Mouse (Mus musculus) myocyte (in vitro differentiated cells): Measurements from ENCODE around the gene Zfpl1. TPM values are rescaled to one million over a fixed set of nuclear protein-coding genes. Genes with fewer than 3 reads are reported as not detected.

Experiments
- H3K27me3 ChIP-seq: one replicate; pipeline ENCODE4 v1.6.1; 2011; ENCODE audit not compliant: control insufficient read depth, insufficient read depth, insufficient read length
- H3K36me3 ChIP-seq: one replicate; pipeline ENCODE4 v1.6.1; 2011; ENCODE audit not compliant: control insufficient read depth, insufficient read depth
- H3K4me2 ChIP-seq: one replicate; pipeline ENCODE4 v1.6.1; 2011; ENCODE audit warnings: low read depth, control low read depth
- H3K4me3 ChIP-seq: one replicate; pipeline ENCODE4 v1.5.1; 2011; ENCODE audit warnings: mild to moderate bottlenecking, control low read depth, moderate library complexity
- H3K79me2 ChIP-seq: one replicate; pipeline ENCODE4 v1.6.1; 2011; ENCODE audit not compliant: control insufficient read depth, insufficient read depth
- H3ac ChIP-seq: one replicate; pipeline ENCODE4 v1.6.1; 2011; ENCODE audit not compliant: control insufficient read depth, insufficient read length
- CEBPB ChIP-seq: IDR thresholded peaks from 2 replicates; pipeline ENCODE4 v1.6.1; 2011; ENCODE audit warnings: mild to moderate bottlenecking, moderate library complexity; ENCODE audit not compliant: poor library complexity, insufficient read depth, severe bottlenecking
- E2F4 ChIP-seq: IDR thresholded peaks from one replicate; pipeline ENCODE4 v1.6.1; 2011; ENCODE audit warnings: mild to moderate bottlenecking, control low read depth, moderate library complexity; ENCODE audit not compliant: insufficient read depth
- MAX ChIP-seq: IDR thresholded peaks from one replicate; pipeline ENCODE4 v1.6.1; 2011; ENCODE audit warnings: low read depth, mild to moderate bottlenecking, control low read depth
- MYOD1 ChIP-seq, 3 experiments: IDR thresholded peaks; one replicate each; pipeline ENCODE4 v1.6.1; 2011; ENCODE audit warnings: control low read depth in 2 of 3, low read depth in 2 of 3, mild to moderate bottlenecking in 2 of 3, moderate library complexity in 1 of 3; ENCODE audit not compliant: insufficient read length in 2 of 3, control insufficient read depth in 1 of 3
- MYOG ChIP-seq, 3 experiments: IDR thresholded peaks; one replicate each; pipeline ENCODE4 v1.6.1; 2011; ENCODE audit warnings: control low read depth in 2 of 3, low read depth in 2 of 3, mild to moderate bottlenecking in 2 of 3; ENCODE audit not compliant: insufficient read length in 2 of 3, control insufficient read depth in 1 of 3, insufficient read depth in 1 of 3
- POLR2A ChIP-seq: IDR thresholded peaks from one replicate; pipeline ENCODE4 v1.6.1; 2011; ENCODE audit warnings: low read depth, mild to moderate bottlenecking, control low read depth, moderate library complexity; ENCODE audit not compliant: insufficient read length
- POLR2AphosphoS2 ChIP-seq: IDR thresholded peaks from one replicate; pipeline ENCODE4 v1.6.1; 2011; ENCODE audit warnings: low read depth, control low read depth; ENCODE audit not compliant: insufficient read length
- REST ChIP-seq: IDR thresholded peaks from one replicate; pipeline ENCODE4 v1.6.1; 2011; ENCODE audit warnings: mild to moderate bottlenecking, control low read depth, moderate library complexity; ENCODE audit not compliant: insufficient read depth, insufficient read length
- SRF ChIP-seq: IDR thresholded peaks from one replicate; pipeline ENCODE4 v1.6.1; 2011; ENCODE audit warnings: low read depth; ENCODE audit not compliant: control insufficient read depth, insufficient read length
- TCF12 ChIP-seq: IDR thresholded peaks from one replicate; pipeline ENCODE4 v1.6.1; 2011; ENCODE audit warnings: mild to moderate bottlenecking, control low read depth; ENCODE audit not compliant: poor library complexity, insufficient read depth, severe bottlenecking
- TCF3 ChIP-seq: IDR thresholded peaks from one replicate; pipeline ENCODE4 v1.6.1; 2011; ENCODE audit warnings: low read depth, control low read depth; ENCODE audit not compliant: insufficient read length
- USF1 ChIP-seq: IDR thresholded peaks from one replicate; pipeline ENCODE4 v1.6.1; 2011; ENCODE audit warnings: low read depth, mild to moderate bottlenecking, control low read depth, moderate library complexity
- polyA plus RNA-seq: library from polyadenylated mRNA; unstranded; fragments of >200 nt; fragmentation: generic; extraction: Trizol; gene quantifications from one replicate; pipeline ENCODE4 v1.2.1, GENCODE M21; 2012; ENCODE audit warnings: missing spikeins

Gene Zfpl1
- polyA plus RNA-seq, 1 experiment, result 68.5 TPM

- Histone ChIP-seq H3K4me2 (no peak overlapping the region), H3K27me3 (no peaks in the 10 kb centered on the region), H3K36me3 (peaks cover 23% of the 10 kb centered on the region), H3ac (no peak overlapping the region), H3K79me2 (peaks cover 16% of the 10 kb centered on the region), H3K4me3 (peak overlapping the region; percentile 94)
- TF ChIP-seq MYOG (IDR thresholded peaks at IDR 0.05; ENCODE audit: control insufficient read depth in 1 of 3, insufficient read depth in 1 of 3, insufficient read length in 2 of 3, low read depth in 2 of 3) (no peak), POLR2A (peak; percentile 8)
These were observed 35.9 kb downstream of the Zfpl1 start for GRCm38 (mm10) chr19:6048681-6049410.

GRCm38 (mm10) chr19:6047899-6048166 lies 36.9 kb downstream of the Zfpl1 start:
- no peak for TF ChIP-seq CEBPB
- peak; percentile 39 for TF ChIP-seq POLR2AphosphoS2
- TF ChIP-seq MYOG (IDR thresholded peaks at IDR 0.05; ENCODE audit: control insufficient read depth in 1 of 3, insufficient read depth in 1 of 3, insufficient read length in 2 of 3, low read depth in 2 of 3), result no peak
- TF ChIP-seq POLR2A, result no peak
- peak overlapping the region; percentile 46 for H3ac ChIP-seq
- H3K4me3 ChIP-seq, result peak overlapping the region; percentile 94
- H3K79me2 ChIP-seq, result peaks cover 16% of the 10 kb centered on the region
- no peaks in the 10 kb centered on the region for H3K27me3 ChIP-seq
- peaks cover 17% of the 10 kb centered on the region for H3K36me3 ChIP-seq
- H3K4me2 ChIP-seq, result peak overlapping the region; percentile 95

- H3K4me2 ChIP-seq, result peak overlapping the region; percentile 95
- peaks cover 16% of the 10 kb centered on the region for H3K79me2 ChIP-seq
- peak overlapping the region; percentile 94 for H3K4me3 ChIP-seq
- H3K27me3 ChIP-seq, result no peaks in the 10 kb centered on the region
- peaks cover 14% of the 10 kb centered on the region for H3K36me3 ChIP-seq
- peak overlapping the region; percentile 46 for H3ac ChIP-seq
- TF ChIP-seq POLR2A (no peak), E2F4 (no peak), SRF (no peak), MYOD1 (IDR thresholded peaks at IDR 0.05; ENCODE audit: control insufficient read depth in 1 of 3, insufficient read length in 2 of 3, low read depth in 2 of 3) (peak in 2 of 3 experiments; percentile 41 to 73), POLR2AphosphoS2 (peak; percentile 81), MYOG (IDR thresholded peaks at IDR 0.05; ENCODE audit: control insufficient read depth in 1 of 3, insufficient read depth in 1 of 3, insufficient read length in 2 of 3, low read depth in 2 of 3) (peak in 2 of 3 experiments; percentile 48 to 73), TCF12 (no peak), USF1 (no peak), CEBPB (no peak), TCF3 (no peak), REST (no peak), MAX (no peak)
These were observed 37.4 kb downstream of the Zfpl1 start for GRCm38 (mm10) chr19:6047154-6047898.

GRCm38 (mm10) chr19:6046294-6047153 lies 38.2 kb downstream of the Zfpl1 start, which contains the start of gene Syvn1:
Gene Syvn1 (plus strand): TSS chr19:6046576.
- TF ChIP-seq MYOD1 (IDR thresholded peaks at IDR 0.05; ENCODE audit: control insufficient read depth in 1 of 3, insufficient read length in 2 of 3, low read depth in 2 of 3) (peak in 1 of 3 experiments; percentile 11), CEBPB (no peak), POLR2A (peak; percentile 93), MYOG (IDR thresholded peaks at IDR 0.05; ENCODE audit: control insufficient read depth in 1 of 3, insufficient read depth in 1 of 3, insufficient read length in 2 of 3, low read depth in 2 of 3) (peak in 1 of 3 experiments; percentile 33), USF1 (no peak), TCF12 (no peak), SRF (no peak), E2F4 (peak; percentile 3), POLR2AphosphoS2 (peak; percentile 79)
- H3K4me2 ChIP-seq, result peak within 1 kb of the TSS; percentile 95

More at GRCm38 (mm10) chr19:6046294-6047153, 38.2 kb downstream of the Zfpl1 start, which contains the start of gene Syvn1:
- H3K36me3 ChIP-seq, result peaks cover 13% of the 10 kb centered on the region
- peaks cover 16% of the 10 kb centered on the region for H3K79me2 ChIP-seq
- peak within 1 kb of the TSS; percentile 94 for H3K4me3 ChIP-seq
- H3K27me3 ChIP-seq, result no peaks in the 10 kb centered on the region
- peak within 1 kb of the TSS; percentile 46 for H3ac ChIP-seq
